Mouse (Mus musculus) kidney, embryonic 14.5 days (tissue): Measurements from ENCODE around the gene Pdzd2. TPM values are rescaled to one million over a fixed set of nuclear protein-coding genes. Genes with fewer than 3 reads are reported as not detected.

Source experiments
- ATAC-seq: fragments of 200-750 bp; cut with Nextera tagmentation; 2 replicates; pipeline ENCODE4 v1.8.0; 2017; ENCODE audit warnings: moderate number of reproducible peaks, mild to moderate bottlenecking, moderate TSS enrichment, moderate library complexity; ENCODE audit not compliant: low FRiP score, low TSS enrichment
- H3K27ac ChIP-seq: fragments of 300-500 bp; sonication (generic); 2 replicates; pipeline ENCODE4 v1.5.1; 2014; ENCODE audit warnings: low read depth, mild to moderate bottlenecking, low read length, moderate library complexity, mixed read lengths
- H3K27me3 ChIP-seq: fragments of 300-500 bp; sonication (generic); 2 replicates; pipeline ENCODE4 v1.6.1; 2014; ENCODE audit warnings: mild to moderate bottlenecking, low read length; ENCODE audit not compliant: control insufficient read depth, insufficient read depth
- H3K36me3 ChIP-seq: fragments of 300-500 bp; sonication (generic); 2 replicates; pipeline ENCODE4 v1.6.1; 2014; ENCODE audit warnings: low read length, mixed read lengths; ENCODE audit not compliant: control insufficient read depth, insufficient read depth
- H3K4me1 ChIP-seq: fragments of 300-500 bp; sonication (generic); 2 replicates; pipeline ENCODE4 v1.6.1; 2014; ENCODE audit warnings: low read length, mixed read lengths; ENCODE audit not compliant: control insufficient read depth, insufficient read depth
- H3K4me2 ChIP-seq: fragments of 300-500 bp; sonication (generic); replicated peaks from 2 replicates; pipeline ENCODE4 v1.6.1; 2014; ENCODE audit warnings: low read depth, mild to moderate bottlenecking, low read length
- H3K4me3 ChIP-seq: fragments of 300-500 bp; sonication (generic); 2 replicates; pipeline ENCODE4 v1.5.1; 2014; ENCODE audit warnings: mild to moderate bottlenecking, low read length
- H3K9ac ChIP-seq: fragments of 300-500 bp; sonication (generic); 2 replicates; pipeline ENCODE4 v1.6.1; 2014; ENCODE audit warnings: low read depth, mild to moderate bottlenecking, low read length, moderate library complexity
- H3K9me3 ChIP-seq: fragments of 300-500 bp; sonication (generic); 2 replicates; pipeline ENCODE4 v1.6.1; 2016; ENCODE audit warnings: low read length; ENCODE audit not compliant: control insufficient read depth
- WGBS: fragments of 180-500 bp; shearing (Covaris S2); extraction: QIAGEN DNeasy Blood & Tissue Kit; methylation state at CpG from one replicate; pipeline ENCODE4 v1.1.7; 2014; 5-methylcytosine and 5-hydroxymethylcytosine counted together
- polyA plus RNA-seq: library from polyadenylated mRNA; unstranded; fragments of >200 nt; fragmentation: Nextera tagmentation; extraction: Ambion mirVana; gene quantifications from 2 replicates; pipeline ENCODE4 v1.2.1, GENCODE M21; 2014

The Pdzd2 gene
- polyA plus RNA-seq = 36.5 and 43.7 TPM in 2 replicates

DNA sequence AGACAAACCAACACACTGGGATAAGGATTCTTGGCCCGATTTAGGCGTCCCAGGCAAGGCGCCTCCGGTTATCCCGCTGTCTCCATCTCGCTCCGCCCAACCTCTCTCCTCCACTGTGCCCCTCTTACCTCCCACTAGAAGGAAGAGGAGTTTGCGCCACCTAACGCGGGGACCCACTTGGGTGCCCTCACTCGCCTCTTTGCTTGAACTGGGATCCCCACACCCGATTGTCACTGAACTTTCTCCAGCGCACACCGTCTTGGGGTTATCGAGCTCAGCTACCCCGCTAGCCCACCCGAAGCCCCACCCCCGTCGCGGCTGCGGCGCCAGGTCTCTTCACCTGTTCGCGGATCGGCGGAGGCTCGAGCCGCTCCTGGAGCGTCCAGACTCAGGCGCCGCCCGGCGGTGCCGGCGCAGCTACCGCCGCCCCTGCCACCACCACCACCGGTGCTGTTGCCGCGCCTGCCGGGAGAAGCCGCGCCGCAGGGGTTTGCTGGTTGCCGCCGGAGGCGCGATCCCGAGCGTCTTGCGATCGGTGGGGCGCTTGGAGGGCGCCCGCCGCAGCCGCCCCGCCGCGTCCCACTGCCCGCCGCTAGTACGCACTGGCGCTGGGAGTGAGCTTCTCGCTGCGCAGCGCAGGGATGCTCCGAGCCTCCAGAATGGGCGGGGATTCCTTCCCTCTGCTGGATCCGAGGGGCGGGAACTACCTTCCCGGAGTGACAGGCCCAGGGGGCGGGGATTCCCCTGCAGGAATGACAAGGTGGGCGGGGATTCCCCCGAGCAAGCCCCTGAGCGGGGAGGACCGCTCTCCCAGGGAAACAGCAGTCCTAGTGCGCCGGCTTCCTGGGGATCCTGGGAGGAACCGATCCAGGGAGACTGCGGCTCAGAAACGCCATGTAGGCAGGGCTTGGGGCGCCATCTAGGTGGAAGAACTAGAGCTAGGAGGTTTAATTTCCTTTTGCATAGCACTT is at the start of gene Pdzd2:
Gene Pdzd2, minus strand, starts transcription at position 648 of the 971 bp plus-strand sequence.
- under 1% methylated on average over 72 of the region's 83 CpGs for WGBS
- Histone ChIP-seq H3K27me3 (peaks cover 9% of the 10 kb centered on the region), H3K27ac (no peak within 1 kb of the TSS), H3K9me3 (no peaks in the 10 kb centered on the region), H3K36me3 (no peaks in the 10 kb centered on the region), H3K9ac (peak within 1 kb of the TSS; percentile 62), H3K4me2 (peak within 1 kb of the TSS; percentile 84), H3K4me3 (peak within 1 kb of the TSS; percentile 60), H3K4me1 (peaks cover 3% of the 10 kb centered on the region; the same call in 1 of the 2 replicates)
- ATAC-seq = peak; percentile 98

DNA sequence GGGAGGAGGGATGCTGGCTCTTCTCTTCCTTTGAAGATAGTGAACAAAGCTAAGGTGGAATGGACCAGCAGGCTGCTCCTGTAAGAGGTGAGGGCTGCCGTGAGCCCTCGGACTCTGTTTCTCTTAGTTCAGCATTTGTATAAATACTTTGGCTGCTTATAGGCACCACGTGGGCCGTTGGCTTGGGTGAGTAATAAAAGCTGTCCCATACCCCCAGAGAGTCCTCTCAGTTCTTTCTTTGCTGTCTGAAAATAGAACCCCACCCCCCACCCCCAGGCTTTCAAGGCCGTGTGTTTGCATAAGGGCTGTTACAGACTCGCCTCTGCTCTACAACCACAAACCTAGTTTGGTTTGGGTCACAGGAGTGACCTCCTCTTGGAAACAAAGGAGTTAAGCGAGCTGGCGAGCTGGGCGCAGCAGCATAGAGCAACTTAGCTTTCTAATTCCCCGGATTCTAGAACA is 49.7 kb upstream of the Pdzd2 start:
- Histone ChIP-seq H3K4me2 (no peak overlapping the region; the same call in 1 of the 2 replicates), H3K4me3 (no peak overlapping the region), H3K9me3 (no peaks in the 10 kb centered on the region), H3K27me3 (no peaks in the 10 kb centered on the region), H3K27ac (no peak overlapping the region), H3K36me3 (no peaks in the 10 kb centered on the region), H3K9ac (no peak overlapping the region; the same call in 1 of the 2 replicates), H3K4me1 (0 out of 2 replicates have a peak, but pooled peaks cover 6% of the 10 kb centered on the region)
- WGBS = 13% methylated on average over 10 of the region's 10 CpGs
- peak; percentile 62 for ATAC-seq

DNA sequence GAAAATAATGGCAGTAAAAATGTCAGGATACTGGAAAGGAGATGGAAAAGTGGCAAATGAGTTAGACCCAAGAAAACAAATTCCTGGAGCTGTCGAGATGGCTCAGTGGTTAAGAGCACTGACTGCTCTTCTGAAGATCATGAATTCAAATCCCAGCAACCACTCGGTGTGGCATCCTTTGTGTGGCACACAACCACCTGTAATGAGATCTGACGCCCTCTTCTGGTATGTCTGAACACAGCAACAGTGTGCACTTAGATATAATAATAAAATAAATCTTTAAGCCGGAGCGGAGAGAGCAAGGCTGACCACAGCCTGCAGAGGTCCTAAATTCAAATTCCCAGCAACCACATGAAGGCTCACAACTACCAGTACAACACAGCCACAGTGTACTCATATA is 48.8 kb upstream of the Pdzd2 start:
- no peak for ATAC-seq
- no peaks in the 10 kb centered on the region for H3K9me3 ChIP-seq
- H3K4me3 ChIP-seq = no peak overlapping the region
- no peak overlapping the region for H3K4me2 ChIP-seq
- 0 out of 2 replicates have a peak, but pooled peaks cover 6% of the 10 kb centered on the region for H3K4me1 ChIP-seq
- 79% methylated on average over 5 of the region's 5 CpGs for WGBS
- H3K9ac ChIP-seq = no peak overlapping the region
- H3K36me3 ChIP-seq = no peaks in the 10 kb centered on the region
- no peak overlapping the region for H3K27ac ChIP-seq
- H3K27me3 ChIP-seq = no peaks in the 10 kb centered on the region

DNA sequence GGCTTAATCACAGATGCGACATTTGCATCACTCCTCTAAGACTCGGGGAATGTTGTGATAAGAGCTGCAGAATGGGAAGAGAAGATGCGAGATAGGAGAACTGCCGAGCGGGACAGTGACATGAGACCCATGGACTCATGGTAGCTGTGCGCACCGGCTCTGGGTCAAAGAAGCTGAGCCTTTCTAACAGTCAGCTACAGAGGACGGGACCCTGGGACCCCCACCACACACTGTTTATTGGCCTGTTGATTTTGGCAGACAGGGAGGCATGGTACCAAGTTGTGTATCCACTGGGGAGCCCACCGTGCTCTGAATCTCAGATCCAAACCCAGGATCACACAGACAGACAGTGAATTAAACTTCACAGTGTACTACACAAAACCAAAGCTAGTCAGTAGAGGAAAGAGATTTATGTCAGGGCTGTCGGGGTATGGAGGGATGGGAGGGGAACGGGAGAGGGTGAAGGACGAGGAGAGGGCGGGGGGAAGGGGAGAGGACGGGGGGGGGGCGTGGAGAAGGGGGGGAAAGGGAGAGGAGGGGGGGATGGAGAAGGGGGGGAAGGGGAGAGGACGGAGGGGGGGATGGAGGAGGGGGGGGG is 42.1 kb upstream of the Pdzd2 start:
- Histone ChIP-seq H3K9me3 (peaks cover 3% of the 10 kb centered on the region; the same call in 1 of the 2 replicates), H3K4me3 (no peak overlapping the region), H3K27ac (no peak overlapping the region), H3K36me3 (no peaks in the 10 kb centered on the region), H3K27me3 (no peaks in the 10 kb centered on the region), H3K9ac (no peak overlapping the region), H3K4me1 (no peaks in the 10 kb centered on the region), H3K4me2 (no peak overlapping the region; the same call in 1 of the 2 replicates)
- ATAC-seq = no peak
- WGBS = 47% methylated on average over 13 of the region's 16 CpGs

DNA sequence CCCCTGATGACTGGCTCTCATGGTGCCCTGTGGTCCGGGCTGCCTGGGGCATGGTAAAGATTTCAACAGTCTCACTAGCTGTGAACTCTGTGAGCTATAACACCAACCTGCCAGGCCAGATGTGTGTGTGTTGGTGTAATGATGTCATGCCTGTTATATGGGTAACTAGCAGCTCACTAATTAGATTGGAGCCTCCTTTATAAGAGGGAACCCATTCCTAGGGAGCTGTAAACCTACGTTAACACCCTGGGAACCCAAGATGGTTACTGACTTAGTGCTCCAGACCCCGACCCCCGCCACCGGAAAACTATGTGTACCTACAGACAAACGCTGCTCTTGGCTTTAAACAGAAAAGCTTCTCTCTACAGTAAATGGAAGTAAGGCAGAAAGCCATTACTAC is 41.6 kb upstream of the Pdzd2 start:
- Histone ChIP-seq H3K4me2 (no peak overlapping the region), H3K9me3 (peaks cover 6% of the 10 kb centered on the region; the same call in 1 of the 2 replicates), H3K36me3 (no peaks in the 10 kb centered on the region), H3K4me3 (no peak overlapping the region), H3K27me3 (no peaks in the 10 kb centered on the region), H3K27ac (no peak overlapping the region), H3K9ac (no peak overlapping the region), H3K4me1 (no peaks in the 10 kb centered on the region)
- WGBS = 63% methylated on average over 6 of the region's 6 CpGs
- no peak for ATAC-seq

DNA sequence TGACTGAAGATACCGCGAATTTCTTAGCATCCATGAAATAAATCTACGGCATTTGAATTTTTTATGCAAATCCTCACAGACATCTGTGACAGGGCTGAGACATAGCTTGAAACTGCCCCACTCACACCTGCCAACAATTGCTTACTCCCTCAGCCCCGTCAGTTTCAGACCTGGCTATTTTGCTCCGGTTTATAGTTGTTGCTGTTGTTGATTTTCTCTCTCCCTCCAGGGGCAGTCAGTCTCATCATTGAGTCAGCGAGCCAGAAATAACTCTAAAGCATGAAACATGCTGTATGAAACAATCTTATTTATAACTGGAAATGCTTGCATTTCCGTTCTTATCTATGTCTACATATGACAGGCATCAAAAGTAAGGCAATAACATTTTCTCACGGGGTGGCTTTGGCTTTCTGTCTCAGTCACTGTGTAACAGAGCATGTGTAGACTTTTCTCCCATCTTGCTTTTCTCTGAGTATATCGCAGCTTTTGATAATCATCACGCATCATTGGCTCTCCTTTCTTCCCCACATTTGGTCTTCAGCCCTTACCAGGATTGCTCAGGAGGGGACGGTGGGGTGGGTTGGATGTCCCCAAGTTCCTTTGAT is 34.5 kb upstream of the Pdzd2 start:
- H3K4me2 ChIP-seq = no peak overlapping the region
- peaks cover 6% of the 10 kb centered on the region; the same call in 1 of the 2 replicates for H3K9me3 ChIP-seq
- 77% methylated on average over 11 of the region's 11 CpGs for WGBS
- H3K27ac ChIP-seq = no peak overlapping the region
- H3K4me1 ChIP-seq = no peaks in the 10 kb centered on the region
- no peak overlapping the region for H3K4me3 ChIP-seq
- H3K27me3 ChIP-seq = no peaks in the 10 kb centered on the region
- no peaks in the 10 kb centered on the region for H3K36me3 ChIP-seq
- ATAC-seq = no peak
- H3K9ac ChIP-seq = no peak overlapping the region

DNA sequence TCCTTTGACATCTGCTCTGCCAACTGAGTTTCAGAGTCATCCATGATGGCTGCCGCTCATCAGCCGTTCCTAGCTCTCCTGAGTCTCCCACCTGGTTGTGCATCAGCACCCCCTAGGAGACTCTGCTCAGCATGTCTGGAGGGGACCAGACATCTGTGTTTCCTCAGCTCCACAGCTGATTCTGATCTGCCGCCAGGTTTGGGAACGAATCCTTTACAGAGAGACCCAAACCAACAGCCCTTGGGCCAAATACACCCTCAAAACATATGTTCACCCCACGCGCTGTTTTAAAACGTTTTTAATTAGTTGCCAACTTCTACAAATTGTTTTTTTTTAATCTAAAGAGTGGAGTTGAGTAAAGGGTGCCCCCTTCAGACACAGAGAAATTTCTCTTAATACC is 31.2 kb upstream of the Pdzd2 start:
- no peak for ATAC-seq
- 84% methylated on average over 7 of the region's 7 CpGs for WGBS
- Histone ChIP-seq H3K9me3 (no peaks in the 10 kb centered on the region), H3K36me3 (no peaks in the 10 kb centered on the region), H3K9ac (no peak overlapping the region), H3K4me1 (no peaks in the 10 kb centered on the region), H3K27ac (no peak overlapping the region), H3K4me2 (no peak overlapping the region), H3K27me3 (no peaks in the 10 kb centered on the region), H3K4me3 (no peak overlapping the region)

DNA sequence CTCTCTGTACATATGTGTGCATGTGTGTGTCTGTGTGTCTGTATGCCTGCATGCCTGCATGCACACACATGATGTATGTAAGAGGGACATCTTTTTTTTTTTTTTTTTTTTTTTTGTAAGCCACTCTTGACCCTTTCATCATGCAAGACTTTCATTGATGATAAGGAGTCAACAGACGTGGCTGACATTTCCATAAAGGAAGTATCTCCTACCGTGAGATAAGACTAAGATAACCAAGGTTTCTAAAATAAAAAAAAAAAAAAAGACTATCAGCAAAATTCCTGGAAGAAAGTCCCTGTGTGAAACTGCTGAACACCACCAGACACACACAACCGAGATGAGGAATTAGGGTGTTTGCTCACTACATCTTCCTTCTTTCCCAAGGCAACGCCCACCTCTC is 27.1 kb upstream of the Pdzd2 start:
- no peak for ATAC-seq
- 68% methylated on average over 4 of the region's 4 CpGs for WGBS
- Histone ChIP-seq H3K9ac (no peak overlapping the region), H3K4me1 (peaks cover 10% of the 10 kb centered on the region; the same call in 1 of the 2 replicates), H3K27ac (no peak overlapping the region), H3K4me3 (no peak overlapping the region), H3K36me3 (no peaks in the 10 kb centered on the region), H3K4me2 (no peak overlapping the region), H3K27me3 (no peaks in the 10 kb centered on the region), H3K9me3 (no peaks in the 10 kb centered on the region)
